Mouse (Mus musculus) left cerebral cortex, adult 2 months (tissue): ENCODE measurements around the gene Cckbr. TPM values are rescaled to one million over a fixed set of nuclear protein-coding genes. Genes with fewer than 3 reads are reported as not detected.
A peak's percentile ranks its signal among the peaks of the same experiment; 100 is the strongest.

Experiments
- DNase-seq, 2 experiments: peaks; one replicate each; pipeline ENCODE4 v3.0.0; 2021 to 2022; ENCODE audit warnings: low spot score in 2 of 2, mixed read lengths in 1 of 2; ENCODE audit errors: extremely low spot score in 1 of 2
- H3K27ac ChIP-seq: fragments of 200-600 bp; 2 replicates; pipeline ENCODE4 v1.8.1; 2022
- H3K4me3 ChIP-seq: fragments of 200-600 bp; 2 replicates; pipeline ENCODE4 v1.8.1; 2022
- CTCF ChIP-seq: fragments of 200-600 bp; IDR thresholded peaks from 2 replicates; pipeline ENCODE4 v1.8.1; 2022; ENCODE audit warnings: antibody characterized with exemption, mild to moderate bottlenecking, moderate library complexity
- intact Hi-C: fragments of 180-260 bp; cut with DNase I; formaldehyde crosslinking; loops from one replicate; pipeline ENCODE4 v1.15.1; 2025
- total RNA-seq, 2 experiments: library from RNA; stranded (reverse); gene quantifications; 2 replicates each; pipeline ENCODE4 v1.2.3; 2021

Cckbr gene
- total RNA-seq, 2 experiments from 2014 or later, result 64.9 to 65.5 TPM

DNA sequence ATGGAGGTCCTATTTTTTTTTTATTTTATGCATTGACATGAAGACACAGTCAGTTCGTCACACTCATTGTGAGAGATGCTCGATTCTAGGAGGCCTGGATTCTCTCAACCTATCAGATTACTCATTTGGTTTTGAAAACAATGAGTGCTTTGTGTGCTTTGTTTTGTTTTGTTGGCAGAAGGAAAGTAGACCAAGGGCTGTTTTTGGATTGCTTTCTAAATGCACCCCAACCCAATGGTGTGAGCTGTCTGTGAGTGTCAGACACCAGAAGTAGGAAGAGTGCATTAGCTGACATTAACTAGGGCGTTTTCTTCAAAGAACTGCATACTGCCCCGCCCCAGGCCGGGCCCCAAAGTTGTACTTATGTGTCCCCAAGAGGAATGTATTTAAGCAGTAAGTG is 54.5 kb downstream of the Cckbr start:
- intact Hi-C loops, result no loop called here
- no peak for TF ChIP-seq CTCF
- H3K27ac ChIP-seq, result peak overlapping the region; percentile 99
- H3K4me3 ChIP-seq, result no peak overlapping the region
- DNase-seq, result no peak

DNA sequence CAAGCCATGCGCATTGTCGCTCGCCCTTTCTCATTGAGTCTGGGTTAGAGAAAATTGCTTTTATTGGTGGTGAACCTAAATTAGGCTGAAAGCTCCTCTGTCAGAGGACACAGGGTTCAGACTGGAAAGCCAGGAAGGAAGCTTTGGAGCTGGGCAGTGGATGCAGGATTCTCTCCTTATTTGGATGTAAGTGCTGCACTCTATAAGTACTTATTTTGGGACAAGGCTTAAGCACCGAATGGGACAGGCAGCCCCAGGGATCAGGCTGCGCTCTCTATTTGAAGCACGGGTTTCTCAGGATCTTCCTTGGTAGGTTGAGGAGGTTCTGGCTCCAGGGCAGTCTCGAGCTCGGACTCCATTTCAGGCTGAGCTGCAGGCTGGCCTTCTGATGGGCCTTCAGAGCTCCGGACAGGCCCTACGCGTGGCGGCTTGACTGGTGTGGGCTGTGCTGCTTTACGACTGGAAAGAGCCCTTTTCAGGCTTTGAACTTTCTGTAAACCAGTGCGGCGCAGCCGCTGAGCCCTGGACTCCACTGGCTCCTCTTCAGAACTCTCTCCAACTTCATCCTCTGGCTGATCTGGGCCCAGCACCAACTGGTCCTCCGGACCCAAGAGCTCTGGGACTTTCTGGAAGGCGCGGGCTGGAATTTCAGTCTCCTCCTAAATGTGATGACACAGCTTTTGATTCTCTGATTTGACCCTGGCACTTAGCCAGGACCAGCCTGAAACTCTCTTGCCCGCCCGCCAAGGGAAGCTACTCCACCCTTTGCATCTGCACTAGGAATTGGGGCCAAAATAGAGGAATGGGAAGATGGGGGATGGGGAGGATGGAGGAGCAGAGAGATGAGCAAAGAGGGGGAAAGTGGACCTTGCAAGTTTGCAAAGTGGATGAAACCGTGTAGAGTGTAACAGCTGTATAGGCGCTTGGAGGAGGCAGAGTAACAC is 55.3 kb downstream of the Cckbr start:
- intact Hi-C loops, result no loop called here
- DNase-seq, result peak in 1 of 2 experiments; percentile 18
- TF ChIP-seq CTCF, result no peak
- H3K4me3 ChIP-seq, result peak overlapping the region; percentile 56
- H3K27ac ChIP-seq, result peak overlapping the region; percentile 99

DNA sequence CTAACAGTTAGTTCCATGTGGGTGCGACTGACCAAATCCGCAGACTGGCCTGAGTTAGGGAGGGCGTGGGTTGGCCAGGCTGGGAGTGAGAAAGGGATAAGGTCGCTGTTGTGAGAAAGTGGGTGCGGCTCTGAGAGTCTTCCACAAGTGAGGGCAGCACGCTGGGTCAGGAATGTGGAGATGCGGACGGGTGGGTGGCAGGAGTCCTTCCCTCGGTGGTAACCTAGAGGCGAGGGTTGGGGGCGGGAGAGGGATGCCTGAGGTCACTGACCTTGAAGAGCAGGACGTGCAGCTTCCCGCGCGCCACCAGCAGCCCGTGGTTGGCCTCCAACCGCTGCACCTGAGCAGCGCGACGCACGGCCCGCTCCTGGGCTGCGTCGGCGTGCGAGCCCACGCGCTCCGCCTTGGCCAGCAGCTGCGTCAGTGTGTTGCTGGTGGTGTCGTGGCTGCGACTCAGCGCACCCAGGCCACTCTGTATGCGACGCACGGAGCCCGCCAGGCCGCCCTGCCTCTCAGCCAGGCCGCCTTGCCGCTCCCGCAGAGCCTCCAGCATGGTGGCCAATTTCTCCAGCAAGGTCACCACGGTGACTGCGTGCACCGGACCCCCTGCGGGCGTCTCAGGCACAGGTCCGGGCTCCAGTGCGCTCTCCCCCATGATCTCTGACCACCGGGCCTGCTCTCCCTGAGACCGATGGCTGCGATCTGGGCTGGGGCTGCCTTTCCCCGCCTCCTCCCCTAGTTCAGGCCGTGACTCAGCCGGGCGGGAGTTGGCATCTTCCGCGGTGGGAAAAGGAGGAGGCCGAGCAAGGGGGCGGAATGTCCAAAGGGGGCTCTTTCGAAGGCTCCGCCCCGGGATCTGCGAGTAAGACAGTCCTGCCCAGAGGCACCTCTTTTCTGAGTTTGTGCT is 56.2 kb downstream of the Cckbr start, which contains the start of gene Cavin3:
Gene Cavin3, minus strand, starts transcription at position 796 of the 907 bp plus-strand sequence.
- Histone ChIP-seq H3K4me3 (peak within 1 kb of the TSS; percentile 56), H3K27ac (peak within 1 kb of the TSS; percentile 99)
- no peak for TF ChIP-seq CTCF
- intact Hi-C loops, result no loop called here
- peak; percentile 67 to 76 for DNase-seq

DNA sequence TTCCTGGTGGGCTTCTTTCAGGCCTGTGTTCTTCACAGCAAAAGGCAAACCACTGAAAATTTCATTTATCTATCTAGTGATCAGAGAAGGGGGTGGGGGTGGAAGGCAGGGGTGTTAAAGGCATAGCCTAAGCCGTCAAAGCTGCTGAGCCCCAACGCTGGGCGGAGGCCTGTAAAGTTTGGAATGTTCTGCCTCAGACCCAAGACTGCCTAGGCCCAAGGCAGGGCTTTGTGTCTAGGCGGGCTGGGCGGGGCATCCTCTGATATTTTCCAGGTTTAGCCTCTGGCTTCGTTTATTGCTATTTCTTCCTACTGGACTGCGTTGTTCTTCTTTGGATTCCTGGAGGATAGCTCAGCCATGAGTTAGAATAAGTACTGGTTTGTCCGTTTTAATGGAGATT is 56.9 kb downstream of the Cckbr start:
- peak overlapping the region; percentile 99 for H3K27ac ChIP-seq
- TF ChIP-seq CTCF, result no peak
- DNase-seq, result no peak
- intact Hi-C loops, result no loop called here
- H3K4me3 ChIP-seq, result peak overlapping the region; percentile 56

DNA sequence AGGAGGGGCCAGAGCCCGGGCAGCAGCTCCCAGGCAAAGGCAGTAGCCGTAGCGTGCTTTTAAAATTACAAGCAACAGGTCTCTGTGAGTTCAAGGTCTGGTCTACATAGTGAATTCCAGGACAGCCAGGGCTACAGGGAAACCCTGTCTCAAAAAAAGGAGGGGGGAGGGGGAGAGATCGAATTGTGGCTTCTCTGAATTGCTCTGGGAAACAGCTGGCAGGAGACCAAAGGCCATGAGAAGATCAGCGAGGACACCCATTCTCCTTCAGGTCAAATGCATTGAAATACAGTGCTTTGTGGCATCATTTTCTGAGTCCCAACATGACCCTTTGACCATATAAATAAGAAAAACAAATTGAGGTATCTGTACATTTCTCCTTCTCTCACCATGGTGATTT is 59.5 kb downstream of the Cckbr start:
- intact Hi-C loops, result no loop called here
- Histone ChIP-seq H3K4me3 (no peak overlapping the region), H3K27ac (no peak overlapping the region)
- no peak for DNase-seq
- no peak for TF ChIP-seq CTCF

DNA sequence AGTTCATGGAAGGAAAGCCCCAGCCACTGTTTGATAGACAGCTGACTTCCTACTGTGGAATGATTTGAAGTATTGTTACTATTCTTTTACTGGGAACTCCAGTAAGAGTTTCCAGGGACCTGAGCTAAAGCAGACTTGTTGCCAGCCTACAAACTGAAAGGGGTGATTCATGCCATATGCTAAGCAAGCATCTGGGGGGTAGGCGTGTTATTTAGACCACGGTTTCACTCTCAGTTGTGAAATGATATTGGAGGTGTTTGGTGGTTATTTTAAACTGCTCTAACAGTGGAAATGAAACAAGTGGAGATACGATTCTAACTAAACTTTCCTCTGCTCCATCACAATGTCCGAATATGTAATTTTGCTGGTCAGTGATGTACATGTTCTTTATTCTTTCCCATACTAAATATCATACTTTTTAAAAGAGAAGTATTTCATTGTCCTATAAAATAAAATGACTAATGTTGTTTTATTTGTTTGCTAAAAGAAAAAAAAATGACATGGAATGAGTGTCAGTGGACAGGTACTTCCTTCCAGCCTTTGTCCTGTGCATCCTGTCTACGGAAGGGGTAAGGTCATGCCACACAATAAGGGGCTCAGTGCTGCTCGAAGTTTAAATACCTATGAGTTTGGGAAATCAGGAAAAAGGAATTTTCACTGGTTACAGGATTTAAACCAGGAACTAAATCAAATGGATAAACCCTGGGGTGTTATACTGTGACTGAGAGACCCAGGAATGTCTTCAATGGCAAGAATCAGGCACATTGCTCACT is 61.8 kb downstream of the Cckbr start:
- peak; percentile 67 to 74 for DNase-seq
- no peak for TF ChIP-seq CTCF
- Histone ChIP-seq H3K4me3 (no peak overlapping the region), H3K27ac (peak overlapping the region; percentile 44)
- intact Hi-C loops, result loop anchor here (1.0 kb wide), 2 partner anchors 22 to 32 kb away; no protein-coding TSS in a partner anchor

DNA sequence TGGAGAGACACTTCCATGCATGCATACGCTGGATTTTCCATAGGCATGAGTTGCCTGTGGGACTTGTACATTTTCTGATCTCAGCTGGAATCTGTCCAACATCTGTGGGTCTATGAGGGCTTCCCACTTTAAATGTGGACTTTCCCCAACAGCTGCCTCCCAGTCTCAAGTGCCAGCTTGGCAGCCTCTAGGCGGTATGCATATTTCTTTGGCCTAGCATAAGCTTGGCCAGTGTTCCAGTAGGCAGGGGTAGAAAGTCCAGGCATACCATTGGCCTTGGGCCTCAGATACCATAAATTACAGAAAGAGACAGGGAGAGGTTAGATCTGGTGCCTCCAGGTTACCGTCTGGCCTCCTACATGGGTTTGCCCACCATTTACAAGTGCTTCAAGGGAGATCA is 72.3 kb downstream of the Cckbr start:
- DNase-seq, result no peak
- Histone ChIP-seq H3K27ac (no peak overlapping the region), H3K4me3 (no peak overlapping the region)
- intact Hi-C loops, result no loop called here
- TF ChIP-seq CTCF, result no peak

DNA sequence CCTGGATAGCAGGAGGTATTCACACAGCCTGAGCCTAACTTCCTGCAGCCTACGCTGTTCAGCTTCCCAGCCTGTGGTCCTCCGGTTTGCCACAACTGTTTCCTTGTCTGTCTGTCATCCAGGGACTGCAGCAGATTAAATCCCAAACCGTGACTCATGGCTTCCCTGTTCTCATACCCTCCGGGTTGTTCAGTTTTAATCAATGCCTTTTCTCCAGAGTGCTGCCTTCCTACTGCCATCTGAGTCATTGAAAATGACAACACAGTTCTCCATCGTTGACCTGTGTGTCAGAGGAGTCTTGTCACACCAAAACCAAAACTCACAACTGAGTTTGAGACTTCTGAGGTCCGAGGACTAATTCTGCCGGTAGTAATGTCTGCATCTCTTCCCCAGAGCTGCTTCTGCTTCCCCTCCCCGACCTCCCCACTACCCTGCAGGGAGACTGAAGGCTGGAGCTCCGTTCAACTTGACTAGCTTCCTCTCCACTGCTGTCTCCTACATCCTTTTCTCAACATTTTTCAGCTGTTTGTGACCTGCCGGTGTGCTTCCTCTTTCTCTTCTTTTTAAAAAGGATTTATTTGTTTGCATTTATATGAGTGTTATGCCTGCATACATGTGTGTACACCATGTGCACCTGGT is 73.4 kb downstream of the Cckbr start:
- intact Hi-C loops, result no loop called here
- no peak for DNase-seq
- TF ChIP-seq CTCF, result no peak
- no peak overlapping the region for H3K4me3 ChIP-seq
- H3K27ac ChIP-seq, result no peak overlapping the region

DNA sequence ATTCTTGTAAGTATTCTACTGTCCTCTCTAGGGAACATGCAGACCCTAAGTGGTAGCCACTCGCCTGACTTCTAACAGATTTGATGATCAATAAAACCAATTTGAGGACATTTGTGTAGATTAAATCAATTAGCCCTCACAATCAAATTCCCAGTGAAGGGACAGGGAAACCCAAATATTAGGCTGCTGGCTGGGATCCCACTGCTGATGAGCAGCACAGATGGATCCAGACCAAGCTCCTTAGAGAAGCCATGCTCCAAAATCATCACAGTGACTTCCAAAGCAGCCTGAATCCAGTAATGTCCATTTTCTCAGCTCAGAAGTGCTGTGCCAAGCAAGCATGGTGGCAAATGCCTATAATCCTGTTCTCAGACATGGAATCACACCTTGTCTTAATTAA is 74.1 kb downstream of the Cckbr start:
- intact Hi-C loops, result no loop called here
- no peak for DNase-seq
- TF ChIP-seq CTCF, result no peak
- H3K27ac ChIP-seq, result no peak overlapping the region
- H3K4me3 ChIP-seq, result no peak overlapping the region

DNA sequence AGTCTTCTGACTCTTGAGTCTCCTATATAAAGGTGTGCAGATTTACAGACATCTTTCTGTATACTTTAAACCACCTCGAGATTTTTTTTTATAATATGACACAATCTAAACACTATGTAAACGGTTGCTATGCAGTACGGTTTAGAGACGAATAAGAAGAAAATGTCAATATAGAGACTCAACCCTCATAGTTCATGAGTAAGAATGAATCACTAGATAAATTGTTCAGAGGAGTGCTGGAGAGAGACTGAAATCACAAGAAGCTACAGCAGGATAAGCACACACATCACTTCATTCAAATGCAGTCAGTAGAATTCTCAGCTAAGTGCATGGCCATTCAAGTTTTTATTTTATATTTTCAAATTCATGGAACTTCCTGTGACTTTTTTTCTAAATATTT is 76.5 kb downstream of the Cckbr start:
- TF ChIP-seq CTCF, result no peak
- Histone ChIP-seq H3K27ac (no peak overlapping the region; the same call in none of the 2 replicates), H3K4me3 (no peak overlapping the region)
- DNase-seq, result no peak
- intact Hi-C loops, result no loop called here

DNA sequence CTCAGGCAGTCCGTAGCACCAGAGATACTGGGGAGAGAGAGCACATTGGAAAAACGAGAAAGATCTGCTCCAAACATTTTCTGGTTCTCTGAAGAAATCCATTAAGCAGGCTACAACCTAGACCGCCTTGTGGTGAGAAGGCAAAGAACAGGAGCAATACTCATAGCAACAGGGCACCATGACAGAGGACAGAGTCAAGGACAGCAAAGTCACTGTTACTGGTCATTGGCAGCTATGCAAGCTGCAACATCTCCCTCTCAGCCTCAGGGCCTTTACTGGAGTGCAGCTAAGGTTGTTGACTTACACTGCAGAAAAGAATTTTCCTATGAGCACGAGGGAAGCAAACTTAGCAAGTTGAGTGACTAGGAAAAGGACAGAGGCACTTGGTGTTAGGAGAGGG is 81.7 kb downstream of the Cckbr start:
- intact Hi-C loops, result no loop called here
- no peak overlapping the region for H3K27ac ChIP-seq
- no peak for TF ChIP-seq CTCF
- no peak for DNase-seq
- H3K4me3 ChIP-seq, result no peak overlapping the region
